Mouse (Mus musculus) limb, embryonic 13.5 days (tissue): ENCODE measurements around the gene Plch2. TPM values are rescaled to one million over a fixed set of nuclear protein-coding genes. Genes with fewer than 3 reads are reported as not detected.

ENCODE experiments used
- ATAC-seq: fragments of 200-750 bp; cut with Nextera tagmentation; 2 replicates; pipeline ENCODE4 v1.8.0; 2017; ENCODE audit warnings: low read depth, moderate number of reproducible peaks, moderate TSS enrichment; ENCODE audit not compliant: low FRiP score
- H3K27ac ChIP-seq: fragments of 300-500 bp; sonication (generic); 2 replicates; pipeline ENCODE4 v1.5.1; 2015; ENCODE audit warnings: inconsistent platforms, mild to moderate bottlenecking, moderate library complexity
- H3K27me3 ChIP-seq: fragments of 300-500 bp; sonication (generic); 2 replicates; pipeline ENCODE4 v1.6.1; 2015; ENCODE audit warnings: mild to moderate bottlenecking, inconsistent platforms
- H3K36me3 ChIP-seq: fragments of 300-500 bp; sonication (generic); 2 replicates; pipeline ENCODE4 v1.6.1; 2015; ENCODE audit warnings: inconsistent platforms, mild to moderate bottlenecking, moderate library complexity
- H3K4me1 ChIP-seq: fragments of 300-500 bp; sonication (generic); 2 replicates; pipeline ENCODE4 v1.6.1; 2015; ENCODE audit warnings: inconsistent platforms
- H3K4me2 ChIP-seq: fragments of 300-500 bp; sonication (generic); replicated peaks from 2 replicates; pipeline ENCODE4 v1.6.1; 2015; ENCODE audit warnings: inconsistent platforms, mild to moderate bottlenecking, moderate library complexity
- H3K4me3 ChIP-seq: fragments of 300-500 bp; sonication (generic); 2 replicates; pipeline ENCODE4 v1.5.1; 2015; ENCODE audit warnings: moderate library complexity, mild to moderate bottlenecking, inconsistent platforms
- H3K9ac ChIP-seq: fragments of 300-500 bp; sonication (generic); 2 replicates; pipeline ENCODE4 v1.6.1; 2015; ENCODE audit warnings: mild to moderate bottlenecking, inconsistent platforms
- H3K9me3 ChIP-seq: fragments of 300-500 bp; sonication (generic); 2 replicates; pipeline ENCODE4 v1.6.1; 2016; ENCODE audit warnings: inconsistent platforms
- WGBS: fragments of 180-500 bp; shearing (Covaris S2); methylation state at CpG from one replicate; pipeline ENCODE4 v1.1.7; 2015; 5-methylcytosine and 5-hydroxymethylcytosine counted together
- polyA plus RNA-seq: library from polyadenylated mRNA; unstranded; fragments of >200 nt; fragmentation: Nextera tagmentation; extraction: Ambion mirVana; gene quantifications from 2 replicates; pipeline ENCODE4 v1.2.1, GENCODE M21; 2015

Plch2 gene
- polyA plus RNA-seq, 1 experiment from 2014 or later: 4.1 TPM

DNA sequence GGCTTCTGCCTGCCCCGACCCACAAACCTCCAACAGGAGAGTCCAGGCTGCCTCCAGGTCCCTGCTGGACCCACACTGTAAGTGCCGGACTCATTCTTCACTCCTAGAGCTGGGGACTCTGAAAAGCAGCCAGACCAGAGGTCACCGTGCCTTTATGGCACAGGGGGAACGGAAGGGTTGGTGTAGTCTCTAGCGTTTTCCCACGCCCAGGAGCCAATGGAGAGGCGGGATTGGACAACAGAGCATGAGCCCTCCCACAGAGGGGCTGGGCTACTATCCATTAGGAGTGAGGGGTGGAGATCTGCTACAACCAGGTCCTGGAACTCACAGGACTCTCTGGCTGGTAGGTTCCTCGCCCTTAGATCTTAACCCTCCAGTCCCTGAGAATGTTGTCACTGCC lies 110.3 kb downstream of the Plch2 start:
- H3K9ac ChIP-seq: 0 out of 2 replicates have a peak overlapping the region, but pooled peaks have one; percentile 26
- WGBS: 3% methylated on average over 8 of the region's 8 CpGs

DNA sequence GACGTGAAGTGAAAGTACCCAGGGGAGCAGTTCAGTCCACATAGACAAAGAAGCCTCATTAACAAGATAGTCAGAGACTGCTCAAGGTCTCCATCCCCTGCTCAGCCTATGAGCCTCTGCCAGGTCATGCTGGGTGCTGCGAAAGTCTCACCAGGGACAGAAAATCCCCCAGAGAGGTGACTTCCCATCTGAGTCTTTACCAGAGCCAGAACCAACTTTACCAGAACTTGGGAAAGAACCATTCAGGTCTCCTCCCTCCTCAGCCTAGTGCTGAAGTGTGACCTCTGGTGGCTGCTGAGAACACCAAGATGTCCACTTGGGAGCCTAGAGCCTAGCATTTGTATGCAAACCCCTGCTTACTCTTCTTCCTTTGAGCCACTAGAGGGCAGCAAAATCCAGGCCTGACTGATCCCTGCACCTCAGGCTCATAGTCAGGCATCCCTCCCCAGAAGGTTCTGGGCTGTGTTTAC lies 112.4 kb downstream of the Plch2 start:
- no peak overlapping the region for H3K9ac ChIP-seq
- H3K4me1 ChIP-seq: peaks cover 15% of the 10 kb centered on the region; the same call in 1 of the 2 replicates
- peak; percentile 48; the same call in 1 of the 2 replicates for ATAC-seq
- H3K27me3 ChIP-seq: peaks cover 12% of the 10 kb centered on the region
- WGBS: 20% methylated on average over 2 of the region's 2 CpGs
- no peaks in the 10 kb centered on the region for H3K36me3 ChIP-seq
- H3K27ac ChIP-seq: no peak overlapping the region
- no peak overlapping the region for H3K4me2 ChIP-seq
- H3K9me3 ChIP-seq: no peaks in the 10 kb centered on the region
- H3K4me3 ChIP-seq: no peak overlapping the region

More for the DNA sequence above, 110.3 kb downstream of the Plch2 start:
- H3K27ac ChIP-seq: no peak overlapping the region
- peak overlapping the region; percentile 35 for H3K4me3 ChIP-seq
- no peaks in the 10 kb centered on the region for H3K36me3 ChIP-seq
- H3K9me3 ChIP-seq: no peaks in the 10 kb centered on the region
- peaks cover 33% of the 10 kb centered on the region for H3K27me3 ChIP-seq
- H3K4me2 ChIP-seq: peak overlapping the region; percentile 66
- ATAC-seq: peak; percentile 88
- peaks cover 15% of the 10 kb centered on the region; the same call in 1 of the 2 replicates for H3K4me1 ChIP-seq

DNA sequence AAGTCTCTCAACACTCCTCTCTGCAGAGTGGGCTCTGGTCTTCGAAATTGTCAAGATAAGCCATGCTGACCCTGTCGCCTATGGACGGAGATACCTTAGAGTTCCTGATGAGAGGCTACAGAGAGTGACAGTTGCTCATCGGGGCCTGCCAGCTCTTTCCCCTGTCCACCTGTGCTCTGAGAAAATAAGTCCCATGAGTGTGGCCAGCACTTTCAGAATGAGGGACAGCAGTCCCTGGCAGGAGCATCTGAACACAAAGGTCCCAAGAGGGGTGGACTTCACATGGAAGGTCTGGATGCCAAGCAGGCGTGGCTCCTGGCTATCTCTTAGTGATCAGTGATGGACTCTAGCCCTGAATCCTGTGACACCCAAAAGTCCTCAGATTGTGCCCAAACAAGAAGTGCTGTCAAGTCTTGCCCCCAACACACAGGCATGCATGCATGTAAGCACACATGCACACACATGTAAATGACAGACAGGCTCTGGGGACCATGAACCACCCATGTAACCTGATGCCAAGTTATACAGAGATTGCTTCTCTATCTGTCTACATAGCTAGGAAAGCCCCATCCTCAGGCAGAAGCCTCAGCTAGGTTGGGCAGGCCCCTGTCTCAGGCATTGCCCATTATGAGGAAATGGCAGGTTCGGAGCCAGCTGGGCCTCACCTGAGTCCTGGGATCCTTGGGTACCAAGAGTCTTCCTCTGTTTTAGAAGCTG lies 113.1 kb downstream of the Plch2 start:
- Histone ChIP-seq H3K4me2 (no peak overlapping the region), H3K27ac (no peak overlapping the region), H3K27me3 (peaks cover 5% of the 10 kb centered on the region), H3K4me1 (peaks cover 10% of the 10 kb centered on the region; the same call in 1 of the 2 replicates), H3K4me3 (no peak overlapping the region), H3K36me3 (no peaks in the 10 kb centered on the region), H3K9me3 (no peaks in the 10 kb centered on the region), H3K9ac (no peak overlapping the region)
- ATAC-seq: no peak
- WGBS: 88% methylated on average over 6 of the region's 6 CpGs

DNA sequence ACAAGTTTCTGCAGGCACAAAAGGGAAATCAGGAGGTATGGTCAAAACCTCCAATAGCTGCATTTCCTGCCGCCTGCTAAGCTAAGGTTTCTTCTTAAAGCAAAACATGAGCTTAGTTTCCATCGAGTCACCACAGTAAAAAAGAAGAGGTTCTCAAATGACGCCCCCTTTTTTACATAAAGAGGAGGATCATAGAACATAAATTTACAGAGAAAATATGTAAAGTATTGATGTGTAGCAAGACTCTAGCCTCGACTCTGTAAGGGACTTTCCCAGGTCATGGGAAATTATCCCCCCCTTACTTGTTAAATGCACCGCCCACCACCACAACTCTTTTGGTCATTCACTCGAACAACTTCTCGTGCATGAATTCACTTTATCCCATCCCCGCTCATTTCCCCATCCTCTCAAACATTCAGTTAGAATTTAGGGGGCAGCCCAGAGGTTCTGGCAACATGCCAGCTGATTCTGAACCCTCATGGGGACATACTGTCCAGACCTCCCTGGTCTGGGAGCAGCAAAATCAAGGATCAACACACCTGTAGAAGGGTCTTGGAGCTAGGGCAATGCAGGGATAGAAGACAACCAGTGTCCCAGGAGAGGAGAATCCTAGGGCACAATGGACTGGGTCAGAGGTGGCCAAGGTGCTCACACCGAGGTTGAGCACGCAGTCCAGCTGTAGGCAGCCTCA lies 113.8 kb downstream of the Plch2 start:
- ATAC-seq: no peak
- H3K27me3 ChIP-seq: no peaks in the 10 kb centered on the region
- H3K36me3 ChIP-seq: no peaks in the 10 kb centered on the region
- H3K4me1 ChIP-seq: peaks cover 9% of the 10 kb centered on the region; the same call in 1 of the 2 replicates
- no peak overlapping the region for H3K27ac ChIP-seq
- 77% methylated on average over 10 of the region's 10 CpGs for WGBS
- H3K4me2 ChIP-seq: no peak overlapping the region
- H3K4me3 ChIP-seq: no peak overlapping the region
- no peak overlapping the region for H3K9ac ChIP-seq
- no peaks in the 10 kb centered on the region for H3K9me3 ChIP-seq

DNA sequence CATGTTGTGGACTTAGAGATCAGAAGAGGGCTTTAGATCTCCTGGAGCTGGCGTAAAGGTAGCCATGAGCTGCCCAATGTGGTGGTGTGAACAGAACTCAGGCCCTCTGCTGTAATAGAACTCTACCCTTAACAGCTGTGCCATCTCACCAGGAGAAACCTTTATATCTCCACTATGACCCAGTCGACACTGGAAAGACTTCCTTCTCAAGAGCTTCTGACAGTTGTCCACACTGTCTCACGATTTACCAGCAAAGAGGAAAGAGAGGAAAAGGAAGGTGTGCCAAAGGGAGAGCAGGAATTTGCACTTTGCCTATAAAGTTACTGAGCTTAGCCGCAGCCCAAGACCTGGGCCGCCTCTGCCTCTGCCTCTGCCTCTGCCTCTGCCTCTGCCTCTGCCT lies 114.8 kb downstream of the Plch2 start:
- no peak overlapping the region for H3K27ac ChIP-seq
- no peak overlapping the region for H3K4me2 ChIP-seq
- H3K36me3 ChIP-seq: no peaks in the 10 kb centered on the region
- WGBS: 96% methylated on average over 5 of the region's 5 CpGs
- no peak for ATAC-seq
- peaks cover 9% of the 10 kb centered on the region; the same call in 1 of the 2 replicates for H3K4me1 ChIP-seq
- no peak overlapping the region for H3K9ac ChIP-seq
- no peak overlapping the region for H3K4me3 ChIP-seq
- H3K9me3 ChIP-seq: no peaks in the 10 kb centered on the region
- H3K27me3 ChIP-seq: no peaks in the 10 kb centered on the region

DNA sequence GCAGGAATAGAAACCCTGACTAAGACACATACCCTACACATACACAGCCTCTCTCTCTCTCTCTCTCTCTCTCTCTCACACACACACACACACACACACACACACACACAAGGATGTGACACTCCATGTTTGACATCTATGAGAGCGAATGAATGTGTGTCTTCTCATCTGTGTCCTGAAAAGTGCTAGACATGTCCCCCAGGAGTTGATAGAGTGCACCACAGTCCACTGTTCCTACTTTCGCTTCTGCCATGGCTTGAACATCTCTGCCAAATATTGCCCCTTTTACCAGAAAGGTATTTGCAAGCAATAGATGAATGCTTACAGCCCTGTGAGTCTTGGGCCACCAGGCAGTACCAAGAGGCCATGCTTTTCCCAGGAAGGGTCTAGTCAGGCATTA lies 116.4 kb downstream of the Plch2 start:
- Histone ChIP-seq H3K4me3 (no peak overlapping the region), H3K9ac (no peak overlapping the region), H3K27ac (no peak overlapping the region), H3K27me3 (0 out of 2 replicates have a peak, but pooled peaks cover 4% of the 10 kb centered on the region), H3K36me3 (no peaks in the 10 kb centered on the region), H3K4me1 (no peaks in the 10 kb centered on the region), H3K4me2 (no peak overlapping the region), H3K9me3 (no peaks in the 10 kb centered on the region)
- WGBS: 87% methylated on average over 2 of the region's 2 CpGs
- ATAC-seq: no peak

DNA sequence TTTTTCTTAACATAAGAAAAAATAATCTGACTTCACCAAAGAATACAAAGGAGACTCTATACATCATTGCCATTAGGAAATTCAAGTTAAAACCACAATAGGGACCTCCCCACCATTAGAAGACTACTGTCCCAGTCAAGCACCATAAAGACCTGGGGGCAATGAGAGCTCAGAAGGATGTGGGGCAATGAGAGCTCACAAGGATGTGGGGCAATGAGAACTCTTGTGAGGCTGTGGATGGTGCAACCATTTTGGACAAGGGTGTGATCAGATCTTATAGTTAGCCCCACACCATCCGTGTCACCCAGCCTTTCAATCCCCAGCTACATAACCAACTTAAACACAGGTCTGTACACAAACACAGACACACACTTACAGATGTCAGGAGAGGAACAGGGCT lies 118.8 kb downstream of the Plch2 start:
- no peak for ATAC-seq
- Histone ChIP-seq H3K9me3 (no peaks in the 10 kb centered on the region), H3K9ac (no peak overlapping the region), H3K27me3 (0 out of 2 replicates have a peak, but pooled peaks cover 4% of the 10 kb centered on the region), H3K4me3 (no peak overlapping the region), H3K4me2 (no peak overlapping the region), H3K4me1 (no peaks in the 10 kb centered on the region), H3K27ac (no peak overlapping the region), H3K36me3 (no peaks in the 10 kb centered on the region)
- WGBS: 87% methylated on average over 1 of the region's 1 CpGs

DNA sequence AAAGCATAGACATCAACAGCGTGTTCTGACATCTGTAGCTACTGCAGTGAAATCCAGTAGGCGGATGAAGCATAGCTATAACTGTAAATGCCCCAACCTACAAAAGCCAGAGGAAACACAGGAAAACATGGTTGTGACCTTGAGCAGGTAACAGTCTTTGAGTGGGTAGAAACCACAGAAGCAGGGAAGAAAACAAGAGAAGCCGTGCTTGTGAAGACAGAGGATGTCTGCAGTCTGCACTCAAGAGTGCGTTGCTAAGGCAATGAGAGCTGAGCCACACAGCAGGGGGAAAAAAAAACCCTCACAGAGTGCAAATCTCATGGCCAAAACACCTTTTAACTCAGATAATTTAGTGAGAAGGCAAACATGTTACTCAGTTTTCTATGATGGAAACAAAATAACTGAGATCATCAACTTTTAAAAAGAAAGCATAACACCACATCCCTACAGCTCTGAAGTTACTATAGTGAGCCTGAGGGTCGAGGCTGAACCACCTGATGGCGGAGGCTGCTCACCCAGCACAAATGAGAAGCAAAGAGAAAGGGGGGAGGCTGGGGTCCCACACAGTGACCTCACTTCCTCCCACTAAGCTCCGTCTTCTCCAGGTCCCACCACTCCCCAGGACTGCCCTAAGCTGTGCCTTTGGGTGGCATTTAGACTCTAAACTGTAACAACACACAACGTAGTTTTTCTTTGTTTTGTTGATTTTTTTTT lies 119.9 kb downstream of the Plch2 start:
- H3K4me2 ChIP-seq: no peak overlapping the region
- no peak overlapping the region for H3K4me3 ChIP-seq
- no peaks in the 10 kb centered on the region for H3K9me3 ChIP-seq
- 61% methylated on average over 8 of the region's 8 CpGs for WGBS
- H3K27me3 ChIP-seq: 0 out of 2 replicates have a peak, but pooled peaks cover 4% of the 10 kb centered on the region
- H3K4me1 ChIP-seq: no peaks in the 10 kb centered on the region
- no peak for ATAC-seq
- no peak overlapping the region for H3K9ac ChIP-seq
- no peaks in the 10 kb centered on the region for H3K36me3 ChIP-seq
- H3K27ac ChIP-seq: no peak overlapping the region

DNA sequence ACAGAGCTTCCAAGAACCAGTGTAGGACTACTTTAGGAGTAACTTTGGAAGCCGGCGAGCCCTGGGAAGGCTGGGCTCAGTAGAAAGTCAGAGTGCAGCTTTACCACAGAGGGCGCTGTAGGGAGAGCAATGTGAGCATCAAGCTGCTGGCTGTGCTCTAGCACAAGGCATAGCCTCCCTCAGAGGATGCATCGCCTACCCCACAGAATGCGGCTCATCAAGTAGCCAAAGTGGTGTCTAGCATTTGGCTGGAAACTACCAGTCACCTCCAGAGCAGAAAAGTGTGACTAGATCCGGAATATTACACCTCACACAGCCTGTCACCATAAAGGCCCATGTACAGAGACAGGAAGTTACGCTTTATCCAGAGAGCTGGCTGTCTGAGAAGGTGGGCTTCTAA lies 120.8 kb downstream of the Plch2 start:
- WGBS: 71% methylated on average over 7 of the region's 7 CpGs
- no peak overlapping the region for H3K27ac ChIP-seq
- no peaks in the 10 kb centered on the region for H3K9me3 ChIP-seq
- 0 out of 2 replicates have a peak, but pooled peaks cover 4% of the 10 kb centered on the region for H3K27me3 ChIP-seq
- no peak overlapping the region for H3K9ac ChIP-seq
- no peaks in the 10 kb centered on the region for H3K36me3 ChIP-seq
- H3K4me2 ChIP-seq: no peak overlapping the region
- ATAC-seq: no peak
- no peak overlapping the region for H3K4me3 ChIP-seq
- H3K4me1 ChIP-seq: no peaks in the 10 kb centered on the region

DNA sequence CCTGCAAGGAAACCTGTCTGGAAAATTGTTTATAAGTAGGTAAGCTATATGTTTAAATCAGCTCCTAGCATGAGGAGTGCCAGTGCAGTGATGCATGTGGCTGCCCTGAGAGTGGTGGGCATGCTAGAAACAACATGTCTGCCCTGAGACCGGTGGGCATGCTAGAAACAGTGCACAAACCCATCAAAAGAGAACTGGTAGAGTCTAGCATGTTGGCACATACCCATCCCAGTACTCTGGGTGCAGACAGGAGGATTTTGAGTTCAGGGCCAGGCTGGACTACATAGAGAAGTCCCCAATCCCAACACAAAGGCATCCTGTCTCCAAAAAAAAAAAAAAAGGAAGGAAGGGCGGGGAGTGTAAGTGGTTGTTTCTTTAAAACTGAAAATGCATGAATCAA lies 121.8 kb downstream of the Plch2 start:
- ATAC-seq: no peak
- no peak overlapping the region for H3K4me3 ChIP-seq
- H3K9me3 ChIP-seq: no peaks in the 10 kb centered on the region
- H3K27ac ChIP-seq: no peak overlapping the region
- H3K27me3 ChIP-seq: 0 out of 2 replicates have a peak, but pooled peaks cover 4% of the 10 kb centered on the region
- no peak overlapping the region for H3K9ac ChIP-seq
- 85% methylated on average over 2 of the region's 2 CpGs for WGBS
- H3K36me3 ChIP-seq: no peaks in the 10 kb centered on the region
- H3K4me1 ChIP-seq: no peaks in the 10 kb centered on the region
- no peak overlapping the region for H3K4me2 ChIP-seq

DNA sequence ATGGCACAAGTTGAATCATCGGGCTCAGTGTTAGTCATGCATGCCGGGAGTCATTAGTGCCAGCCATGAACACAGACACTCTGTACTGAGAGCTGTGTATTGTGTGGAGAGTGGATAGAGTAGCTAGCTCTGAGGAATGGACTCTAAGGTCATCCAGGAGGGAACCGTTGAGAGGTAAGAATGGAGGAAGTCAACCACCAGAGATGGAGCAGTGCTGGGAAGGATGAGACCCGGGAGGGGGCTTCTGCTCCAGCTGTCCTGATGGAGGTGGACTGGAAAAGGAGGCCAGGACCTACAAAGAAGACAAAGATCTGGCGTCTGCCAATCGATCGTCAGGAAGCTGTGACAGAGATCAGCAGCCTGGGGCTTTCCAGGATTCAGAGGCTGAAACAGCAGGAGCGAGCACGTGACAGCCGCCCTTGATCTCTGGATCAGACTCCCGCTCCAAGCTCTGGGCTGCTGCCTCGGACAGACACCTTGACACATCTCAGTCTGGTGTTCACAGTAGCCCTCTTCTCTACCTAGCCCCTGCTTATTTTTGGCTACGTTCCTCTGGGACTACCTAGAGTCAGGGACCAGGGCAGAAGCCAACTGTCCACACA lies 123.2 kb downstream of the Plch2 start:
- H3K27me3 ChIP-seq: 0 out of 2 replicates have a peak, but pooled peaks cover 4% of the 10 kb centered on the region
- H3K4me1 ChIP-seq: peaks cover 3% of the 10 kb centered on the region
- H3K9ac ChIP-seq: no peak overlapping the region
- H3K27ac ChIP-seq: no peak overlapping the region
- no peak overlapping the region for H3K4me2 ChIP-seq
- H3K9me3 ChIP-seq: no peaks in the 10 kb centered on the region
- 61% methylated on average over 13 of the region's 13 CpGs for WGBS
- no peak for ATAC-seq
- H3K4me3 ChIP-seq: no peak overlapping the region
- no peaks in the 10 kb centered on the region for H3K36me3 ChIP-seq
